Mouse (Mus musculus) CH12.LX (cell line): ENCODE results near the gene Gm10961. TPM values are rescaled to one million over a fixed set of nuclear protein-coding genes. Genes with fewer than 3 reads are reported as not detected.
A peak's percentile ranks its signal among the peaks of the same experiment; 100 is the strongest.

Source experiments
- DNase-seq: peaks from one replicate; pipeline ENCODE4 v3.0.0-alpha.2; 2013; ENCODE audit errors: extremely low read depth
- H3K27ac ChIP-seq: 2 replicates; pipeline ENCODE4 v1.5.1; 2012; ENCODE audit warnings: low read depth, mild to moderate bottlenecking, control low read depth, moderate library complexity; ENCODE audit not compliant: insufficient read depth
- H3K27me3 ChIP-seq: replicated peaks from 2 replicates; pipeline ENCODE3; 2012; ENCODE audit warnings: inconsistent platforms
- H3K36me3 ChIP-seq, 2 experiments: replicated peaks in 1 of 2; 2 replicates each; pipeline versions ENCODE3 to v1.6.1; 2012; ENCODE audit warnings: inconsistent platforms in 1 of 2, low read length in 1 of 2, mild to moderate bottlenecking in 1 of 2, mixed read lengths in 1 of 2, moderate library complexity in 1 of 2; ENCODE audit not compliant: control insufficient read depth in 1 of 2, insufficient read depth in 1 of 2
- H3K4me1 ChIP-seq, 2 experiments: 2 replicates each; pipeline ENCODE4 v1.6.1; 2012; ENCODE audit warnings: inconsistent platforms in 1 of 2, moderate library complexity in 1 of 2; ENCODE audit not compliant: insufficient read depth in 2 of 2, control insufficient read depth in 1 of 2
- H3K4me2 ChIP-seq: 2 replicates; pipeline ENCODE4 v1.6.1; 2012; ENCODE audit warnings: low read depth, mild to moderate bottlenecking, control low read depth; ENCODE audit not compliant: poor library complexity, insufficient read depth, severe bottlenecking
- H3K4me3 ChIP-seq, 3 experiments: fragments of 150-350 bp in 1 of 3; sonication (generic) in 1 of 3; replicated peaks in 1 of 3; 2 replicates each; pipeline versions ENCODE3 to v1.5.1; 2011 to 2012; ENCODE audit warnings: low read depth in 2 of 3, low read length in 2 of 3, mild to moderate bottlenecking in 2 of 3, moderate library complexity in 2 of 3, control low read depth in 1 of 3, improper control_type of control experiment in 1 of 3, inconsistent platforms in 1 of 3, mixed read lengths in 1 of 3; ENCODE audit not compliant: poor library complexity in 1 of 3
- H3K79me2 ChIP-seq: replicated peaks from 2 replicates; pipeline ENCODE4 v1.6.1; 2012; ENCODE audit warnings: mild to moderate bottlenecking, moderate library complexity; ENCODE audit not compliant: control insufficient read depth, poor library complexity, insufficient read depth, severe bottlenecking; ENCODE audit errors: extremely low read depth
- H3K9ac ChIP-seq: 2 replicates; pipeline ENCODE4 v1.6.1; 2012; ENCODE audit warnings: low read depth, mild to moderate bottlenecking, control low read depth, moderate library complexity; ENCODE audit not compliant: insufficient read depth
- H3K9me3 ChIP-seq: replicated peaks from 2 replicates; pipeline ENCODE3; 2012; ENCODE audit warnings: low read length, inconsistent platforms, mixed read lengths
- BHLHE40 ChIP-seq: IDR thresholded peaks from 2 replicates; pipeline ENCODE4 v1.6.1; 2011; ENCODE audit warnings: mild to moderate bottlenecking, low read depth, low read length, improper control_type of control experiment
- CHD1 ChIP-seq: IDR thresholded peaks from 2 replicates; pipeline ENCODE4 v1.6.1; 2012; ENCODE audit warnings: low read depth, low read length, improper control_type of control experiment, inconsistent platforms
- CHD2 ChIP-seq: IDR thresholded peaks from 2 replicates; pipeline ENCODE4 v1.6.1; 2011; ENCODE audit warnings: low read length, improper control_type of control experiment
- CTCF ChIP-seq, 2 experiments: IDR thresholded peaks in 1 of 2; conservative IDR thresholded peaks in 1 of 2; 2 replicates each; pipeline ENCODE4 v1.5.1; 2011 to 2012; ENCODE audit warnings: low read depth in 2 of 2, low read length in 2 of 2, improper control_type of control experiment in 1 of 2, inconsistent platforms in 1 of 2, mild to moderate bottlenecking in 1 of 2, moderate library complexity in 1 of 2
- E2F4 ChIP-seq: IDR thresholded peaks from 2 replicates; pipeline ENCODE4 v1.6.1; 2011; ENCODE audit warnings: low read depth, low read length, improper control_type of control experiment; ENCODE audit not compliant: insufficient replicate concordance
- ELF1 ChIP-seq: IDR thresholded peaks from 2 replicates; pipeline ENCODE4 v1.6.1; 2014; ENCODE audit warnings: low read depth, mild to moderate bottlenecking, inconsistent platforms, low read length, improper control_type of control experiment
- EP300 ChIP-seq: IDR thresholded peaks from 2 replicates; pipeline ENCODE4 v1.6.1; 2011; ENCODE audit warnings: low read length, improper control_type of control experiment
- GABPA ChIP-seq: IDR thresholded peaks from 2 replicates; pipeline ENCODE4 v1.6.1; 2012; ENCODE audit warnings: low read depth, low read length, improper control_type of control experiment, inconsistent platforms; ENCODE audit not compliant: insufficient replicate concordance
- HCFC1 ChIP-seq: IDR thresholded peaks from 2 replicates; pipeline ENCODE4 v1.6.1; 2012; ENCODE audit warnings: low read depth, mild to moderate bottlenecking, inconsistent platforms, low read length, improper control_type of control experiment
- JUN ChIP-seq: IDR thresholded peaks from 2 replicates; pipeline ENCODE4 v1.6.1; 2011; ENCODE audit warnings: low read depth, mild to moderate bottlenecking, low read length, improper control_type of control experiment, moderate library complexity; ENCODE audit not compliant: insufficient read depth
- JUND ChIP-seq: conservative IDR thresholded peaks from 2 replicates; pipeline ENCODE4 v1.6.1; 2011; ENCODE audit warnings: low read depth, low read length, improper control_type of control experiment
- KAT2A ChIP-seq: IDR thresholded peaks from 2 replicates; pipeline ENCODE4 v1.6.1; 2012; ENCODE audit warnings: low read length, improper control_type of control experiment, inconsistent platforms; ENCODE audit not compliant: insufficient replicate concordance
- MAFK ChIP-seq: IDR thresholded peaks from 2 replicates; pipeline ENCODE4 v1.6.1; 2011; ENCODE audit warnings: low read length, improper control_type of control experiment; ENCODE audit not compliant: insufficient replicate concordance
- MAX ChIP-seq: IDR thresholded peaks from 2 replicates; pipeline ENCODE4 v1.6.1; 2011; ENCODE audit warnings: low read length, improper control_type of control experiment
- MAZ ChIP-seq: IDR thresholded peaks from 2 replicates; pipeline ENCODE4 v1.6.1; 2012; ENCODE audit warnings: low read depth, mild to moderate bottlenecking, inconsistent platforms, low read length, improper control_type of control experiment, moderate library complexity
- MYC ChIP-seq: IDR thresholded peaks from 2 replicates; pipeline ENCODE4 v1.6.1; 2011; ENCODE audit warnings: low read depth, mild to moderate bottlenecking, improper control_type of control experiment, low read length
- NRF1 ChIP-seq: IDR thresholded peaks from 2 replicates; pipeline ENCODE4 v1.6.1; 2014; ENCODE audit warnings: low read depth, mild to moderate bottlenecking, inconsistent platforms, low read length, improper control_type of control experiment, moderate library complexity
- POLR2A ChIP-seq: IDR thresholded peaks from 2 replicates; pipeline ENCODE4 v1.6.1; 2011; ENCODE audit warnings: low read depth, mild to moderate bottlenecking, improper control_type of control experiment, low read length
- POLR2AphosphoS2 ChIP-seq: IDR thresholded peaks from 2 replicates; pipeline ENCODE4 v1.6.1; 2011; ENCODE audit warnings: low read depth, low read length, improper control_type of control experiment
- RAD21 ChIP-seq: IDR thresholded peaks from 2 replicates; pipeline ENCODE4 v1.6.1; 2011; ENCODE audit warnings: low read depth, mild to moderate bottlenecking, low read length, improper control_type of control experiment, moderate library complexity
- RCOR1 ChIP-seq: conservative IDR thresholded peaks from 2 replicates; pipeline ENCODE4 v1.6.1; 2012; ENCODE audit warnings: low read depth, mild to moderate bottlenecking, inconsistent platforms, low read length, improper control_type of control experiment
- SIN3A ChIP-seq: IDR thresholded peaks from 2 replicates; pipeline ENCODE4 v1.6.1; 2012; ENCODE audit warnings: low read length, improper control_type of control experiment, inconsistent platforms
- SMC3 ChIP-seq: IDR thresholded peaks from 2 replicates; pipeline ENCODE4 v1.6.1; 2011; ENCODE audit warnings: low read depth, low read length, improper control_type of control experiment
- TBP ChIP-seq: conservative IDR thresholded peaks from 2 replicates; pipeline ENCODE4 v1.6.1; 2011; ENCODE audit warnings: low read depth, low read length, improper control_type of control experiment
- TCF12 ChIP-seq: IDR thresholded peaks from 2 replicates; pipeline ENCODE4 v1.6.1; 2014; ENCODE audit warnings: low read depth, mild to moderate bottlenecking, inconsistent platforms, low read length, improper control_type of control experiment
- USF1 ChIP-seq: IDR thresholded peaks from 2 replicates; pipeline ENCODE4 v1.6.1; 2014; ENCODE audit warnings: low read depth, mild to moderate bottlenecking, inconsistent platforms, low read length, improper control_type of control experiment
- ZKSCAN1 ChIP-seq: IDR thresholded peaks from 2 replicates; pipeline ENCODE4 v1.6.1; 2012; ENCODE audit warnings: low read depth, inconsistent platforms, low read length, improper control_type of control experiment, borderline replicate concordance
- ZMIZ1 ChIP-seq: IDR thresholded peaks from 2 replicates; pipeline ENCODE4 v1.6.1; 2012; ENCODE audit warnings: low read depth, mild to moderate bottlenecking, inconsistent platforms, low read length, improper control_type of control experiment
- dilution Hi-C: fragments of 300-500 bp; cut with MboI; formaldehyde crosslinking; loops from 2 replicates; pipeline ENCODE4 v1.14.3; 2020; ENCODE audit warnings: low sequenced_read_pairs; ENCODE audit not compliant: extremely low pct_unique_long_range_greater_than_20kb, extremely low pct_ligation_motif_present
- in situ Hi-C: fragments of 300-500 bp; cut with MboI; formaldehyde crosslinking; loops from 3 replicates; pipeline ENCODE4 v1.14.3; 2019; ENCODE audit warnings: low sequenced_read_pairs, low pct_ligation_motif_present, low pct_unique_long_range_greater_than_20kb, mixed read lengths
- polyA plus RNA-seq: library from polyadenylated mRNA; unstranded; fragments of >175 nt; gene quantifications from 2 replicates; pipeline ENCODE4 v1.2.1, GENCODE M21; 2012; ENCODE audit warnings: low read depth; ENCODE audit not compliant: insufficient read length
- total RNA-seq, 2 experiments: library from RNA; depleted of rRNA; stranded (reverse); fragments of 300-350 nt in 1 of 2; fragments of >200 nt in 1 of 2; gene quantifications; 2 replicates each; pipeline ENCODE4 v1.2.3; 2012 to 2014

Gene Gm10961
- total and polyA plus RNA-seq, 3 experiments, result not detected

GRCm38 (mm10) chr3:107659000-107659399 lies 27.9 kb downstream of the Gm10961 start:
- Histone ChIP-seq H3K79me2 (no peaks in the 10 kb centered on the region), H3K27ac (no peak overlapping the region), H3K9me3 (no peaks in the 10 kb centered on the region), H3K27me3 (no peaks in the 10 kb centered on the region), H3K36me3 (peaks cover 15 to 41% of the 10 kb centered on the region in 2 experiments), H3K4me3 (no peak overlapping the region), H3K4me2 (no peak overlapping the region), H3K4me1 (peaks cover 5 to 26% of the 10 kb centered on the region in 2 experiments; a peak in 3 of 4 replicates), H3K9ac (no peak overlapping the region)
- DNase-seq, result no peak
- TF ChIP-seq CTCF (conservative IDR thresholded peaks at IDR 0.05 in 1 of 2, IDR thresholded peaks at IDR 0.05 in 1 of 2; ENCODE audit: low read depth in 2 of 2, low read length in 2 of 2) (peak in 1 of 2 experiments; percentile 71; a peak in 2 of 4 replicates), TBP (no peak), USF1 (no peak), ZKSCAN1 (no peak), HCFC1 (no peak), JUND (no peak), KAT2A (no peak), NRF1 (no peak), POLR2AphosphoS2 (no peak), JUN (no peak), CHD1 (no peak), CHD2 (no peak), E2F4 (no peak), BHLHE40 (no peak), MAFK (no peak), MAZ (no peak), GABPA (no peak), SIN3A (no peak), ELF1 (no peak), TCF12 (no peak), POLR2A (no peak), RCOR1 (no peak), EP300 (no peak), MAX (no peak), ZMIZ1 (no peak), MYC (peak; percentile 58; the same call in 1 of the 2 replicates), SMC3 (peak; percentile 45), RAD21 (peak; percentile 33)
- in situ Hi-C loops (no loop called here), dilution Hi-C loops (no loop called here)
